Mouse (Mus musculus): ENCODE results near the gene Skint2. TPM values are rescaled to one million over a fixed set of nuclear protein-coding genes. Genes with fewer than 3 reads are reported as not detected.

The Skint2 gene
- polyA plus RNA-seq (2015; fragmentation: Nextera tagmentation; extraction: Ambion mirVana), result not detected in 2 replicates

GRCm38 (mm10) chr4:112556894-112557293 lies at the start of gene Skint2:
Gene Skint2 (plus strand): TSS chr4:112557194.
- Histone ChIP-seq H3K4me2 (no peak within 1 kb of the TSS), H3K36me3 (no peaks in the 10 kb centered on the region), H3K27ac (replicated peaks) (no peak within 1 kb of the TSS), H3K4me3 (no peak within 1 kb of the TSS), H3K9me3 (0 out of 2 replicates have a peak, but pooled peaks cover 2% of the 10 kb centered on the region), H3K4me1 (no peaks in the 10 kb centered on the region), H3K27me3 (replicated peaks) (no peaks in the 10 kb centered on the region), H3K9ac (no peak within 1 kb of the TSS)
- no peak for ATAC-seq (ENCODE audit: extremely low read depth, insufficient number of reproducible peaks, low FRiP score, low TSS enrichment)
- 58% methylated on average over 2 of the region's 2 CpGs for whole genome bisulfite sequencing

Other genes starting within 250 kb of the Skint2 start
- gene Skint9, start 123.2 kb upstream of the Skint2 start, polyA plus RNA-seq (2015; fragmentation: Nextera tagmentation; extraction: Ambion mirVana), result not detected in 2 replicates
- gene Skint10, start 217.7 kb downstream of the Skint2 start, polyA plus RNA-seq (2015; fragmentation: Nextera tagmentation; extraction: Ambion mirVana), result not detected in 2 replicates